Mouse (Mus musculus): ENCODE data around the gene Nsf.

Nsf gene

DNA sequence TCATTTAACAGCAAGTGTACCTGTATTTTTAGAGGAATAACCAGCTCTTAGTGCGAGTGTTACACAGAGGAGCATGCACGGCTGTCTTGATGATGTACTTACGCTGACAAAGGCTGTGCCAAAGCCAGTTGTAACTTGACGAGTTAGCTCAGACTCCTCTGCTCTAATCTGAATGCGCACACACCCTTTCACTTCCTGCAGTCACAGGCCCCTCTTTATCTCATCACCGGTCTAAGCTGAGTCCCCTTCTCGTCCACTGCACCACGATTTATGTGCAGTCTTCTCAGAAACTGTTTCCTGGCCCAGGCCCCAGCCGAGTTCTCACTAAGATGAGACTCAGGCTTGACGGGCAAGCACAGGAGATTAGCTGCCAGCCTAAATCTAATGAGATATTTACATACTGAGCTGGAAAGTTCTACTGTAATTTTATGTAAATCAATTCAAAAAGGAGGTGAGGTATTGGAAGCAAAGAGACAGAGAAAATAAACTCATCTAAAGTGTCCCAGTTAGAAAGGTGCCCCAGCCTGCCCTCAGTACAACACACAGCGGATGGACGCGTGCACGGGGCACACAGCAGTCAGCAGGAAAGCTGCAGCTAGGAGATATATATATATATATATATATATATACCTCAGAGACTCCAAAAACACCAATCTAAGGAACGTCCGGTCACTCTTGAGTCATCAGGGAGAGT is 101.1 kb downstream of the Nsf start:
- DNase-seq (ENCODE audit: inconsistent age in 2 of 2, low spot score in 1 of 2) = no peak

GRCm38 (mm10) chr11:103848287-103848686 is 105.6 kb downstream of the Nsf start:
- DNase-seq (ENCODE audit: inconsistent age in 2 of 2, low spot score in 1 of 2) = no peak

- peak in 1 of 2 experiments; percentile 55 for DNase-seq (ENCODE audit: inconsistent age in 2 of 2, low spot score in 1 of 2)
Observed at GRCm38 (mm10) chr11:103840834-103841233, 113.0 kb downstream of the Nsf start.

DNA sequence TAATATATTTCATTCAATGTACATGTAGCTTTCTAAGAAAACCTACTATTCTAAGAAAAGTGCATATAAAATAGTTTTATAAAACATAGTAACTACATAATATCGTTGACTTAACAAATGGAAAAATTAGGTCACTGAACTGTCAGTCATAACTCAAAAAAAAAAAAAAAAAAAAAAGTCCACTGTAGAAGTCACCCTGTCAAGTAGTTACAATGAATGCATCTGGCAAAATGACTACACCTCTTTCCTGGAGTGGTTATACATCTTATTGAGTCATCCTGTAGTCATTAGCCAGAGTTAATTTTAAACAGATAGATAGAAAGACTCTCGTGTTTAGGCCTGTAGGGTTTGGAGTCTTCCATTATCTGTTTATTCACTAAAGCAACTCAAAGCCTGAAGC is 114.9 kb downstream of the Nsf start:
- DNase-seq (ENCODE audit: inconsistent age in 2 of 2, low spot score in 1 of 2) = no peak

- DNase-seq (ENCODE audit: inconsistent age in 2 of 2, low spot score in 1 of 2) = no peak
Observed at GRCm38 (mm10) chr11:103832331-103832730, 121.5 kb downstream of the Nsf start.

- DNase-seq (ENCODE audit: inconsistent age in 2 of 2, low spot score in 1 of 2) = no peak
Observed at GRCm38 (mm10) chr11:103831766-103832165, 122.1 kb downstream of the Nsf start.

DNA sequence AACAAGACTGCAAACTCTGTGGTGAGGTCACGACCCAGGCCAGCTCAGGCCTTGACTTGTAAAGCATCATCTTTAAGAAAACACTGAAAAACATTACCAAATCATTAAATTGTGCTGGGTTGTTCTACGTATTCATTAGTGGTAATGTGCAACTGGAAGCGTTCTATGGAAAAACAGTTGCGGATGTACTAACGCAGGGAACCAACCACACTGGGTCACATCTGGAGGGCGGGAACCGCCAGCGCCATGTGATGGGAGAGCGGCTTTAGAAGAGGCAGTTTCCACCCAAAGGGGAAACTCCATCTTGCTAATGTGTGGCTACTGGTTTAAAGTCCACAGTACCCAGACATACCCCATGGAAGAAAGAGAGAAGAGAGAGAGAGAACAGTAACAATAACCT is 123.4 kb downstream of the Nsf start:
- DNase-seq (ENCODE audit: inconsistent age in 2 of 2, low spot score in 1 of 2) = no peak

- peak; percentile 54 to 81 for DNase-seq (ENCODE audit: inconsistent age in 2 of 2, low spot score in 1 of 2)
Observed at GRCm38 (mm10) chr11:103829956-103830355, 123.9 kb downstream of the Nsf start.

DNA sequence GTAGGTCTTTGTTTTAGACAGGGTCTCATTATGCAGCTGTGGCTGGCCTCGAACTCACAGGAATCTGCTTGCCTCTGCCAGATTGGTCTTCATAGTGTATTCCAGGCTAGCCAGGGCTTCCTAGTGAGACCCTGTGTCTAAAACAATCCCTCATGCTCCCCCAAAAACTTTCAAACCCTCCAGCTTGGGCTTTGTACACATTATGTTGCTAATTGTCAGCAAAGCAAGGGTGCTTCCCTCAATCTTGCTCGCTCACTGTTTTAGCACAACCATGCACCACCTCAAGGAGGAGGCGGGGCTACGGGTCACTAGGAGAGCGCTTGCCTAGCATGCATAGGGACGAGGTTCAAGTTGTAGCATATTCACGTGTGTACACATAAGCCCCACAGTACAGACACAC is 125.0 kb downstream of the Nsf start:
- DNase-seq (ENCODE audit: inconsistent age in 2 of 2, low spot score in 1 of 2) = peak in 1 of 2 experiments; percentile 34

DNA sequence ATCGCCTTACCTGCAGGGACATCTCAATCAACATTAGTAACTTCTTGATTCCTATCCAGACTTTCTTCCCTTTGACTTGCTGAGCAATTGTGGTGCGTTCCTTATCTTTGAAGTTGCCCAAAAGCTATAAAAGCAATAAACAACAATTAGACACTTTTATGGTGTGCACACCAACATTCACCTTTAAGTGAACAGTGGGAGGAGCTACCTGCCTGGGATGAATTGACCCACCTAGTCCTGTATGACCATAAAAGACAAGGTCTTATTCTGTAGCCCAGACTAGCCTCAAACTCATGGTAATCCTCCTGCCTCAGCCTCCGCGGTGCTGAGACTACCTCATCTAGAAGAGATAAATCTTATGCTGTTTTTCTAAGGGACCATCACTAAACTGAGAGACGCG is 126.7 kb downstream of the Nsf start:
- no peak for DNase-seq (ENCODE audit: inconsistent age in 2 of 2, low spot score in 1 of 2)

GRCm38 (mm10) chr11:103816719-103817118 is 137.1 kb downstream of the Nsf start:
- DNase-seq (ENCODE audit: inconsistent age in 2 of 2, low spot score in 1 of 2) = no peak

GRCm38 (mm10) chr11:103815986-103816385 is 137.9 kb downstream of the Nsf start:
- DNase-seq (ENCODE audit: inconsistent age in 2 of 2, low spot score in 1 of 2) = peak; percentile 61 to 83

- no peak for DNase-seq (ENCODE audit: inconsistent age in 2 of 2, low spot score in 1 of 2)
Observed at GRCm38 (mm10) chr11:103814808-103815207, 139.0 kb downstream of the Nsf start.

- DNase-seq (ENCODE audit: inconsistent age in 2 of 2, low spot score in 1 of 2) = no peak
Observed at GRCm38 (mm10) chr11:103811246-103811645, 142.6 kb downstream of the Nsf start.

- DNase-seq (ENCODE audit: inconsistent age in 2 of 2, low spot score in 1 of 2) = no peak
Observed at GRCm38 (mm10) chr11:103810631-103811030, 143.2 kb downstream of the Nsf start.

GRCm38 (mm10) chr11:103809611-103810598 is 144.0 kb downstream of the Nsf start:
- peak; percentile 35 to 70 for DNase-seq (ENCODE audit: inconsistent age in 2 of 2, low spot score in 1 of 2)

GRCm38 (mm10) chr11:103808771-103809610 is 144.9 kb downstream of the Nsf start:
- no peak for DNase-seq (ENCODE audit: inconsistent age in 2 of 2, low spot score in 1 of 2)

GRCm38 (mm10) chr11:103807966-103808365 is 145.9 kb downstream of the Nsf start:
- DNase-seq (ENCODE audit: inconsistent age in 2 of 2, low spot score in 1 of 2) = no peak

- no peak for DNase-seq (ENCODE audit: inconsistent age in 2 of 2, low spot score in 1 of 2)
Observed at GRCm38 (mm10) chr11:103804804-103805203, 149.1 kb downstream of the Nsf start.

DNA sequence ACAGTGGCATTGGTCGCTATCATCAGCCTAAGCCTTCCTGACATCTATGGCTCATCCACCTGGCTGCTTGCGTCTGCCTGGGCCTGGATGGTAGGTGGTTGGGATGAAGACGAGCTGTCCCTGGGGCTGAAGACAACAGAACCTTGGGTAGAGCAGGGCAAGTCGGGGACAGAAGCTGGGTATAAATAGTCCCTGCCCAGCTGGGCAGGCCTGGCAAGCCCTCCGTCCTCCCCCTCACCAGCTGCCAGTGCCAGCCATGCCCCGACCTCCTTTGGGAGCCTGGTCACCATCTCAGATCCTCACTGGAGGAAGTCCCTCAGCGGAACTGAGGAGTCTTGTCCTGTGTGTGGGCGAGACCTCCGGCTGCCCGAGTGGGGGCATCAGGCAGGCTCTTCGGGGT is 149.7 kb downstream of the Nsf start:
- no peak for DNase-seq (ENCODE audit: inconsistent age in 2 of 2, low spot score in 1 of 2)

DNA sequence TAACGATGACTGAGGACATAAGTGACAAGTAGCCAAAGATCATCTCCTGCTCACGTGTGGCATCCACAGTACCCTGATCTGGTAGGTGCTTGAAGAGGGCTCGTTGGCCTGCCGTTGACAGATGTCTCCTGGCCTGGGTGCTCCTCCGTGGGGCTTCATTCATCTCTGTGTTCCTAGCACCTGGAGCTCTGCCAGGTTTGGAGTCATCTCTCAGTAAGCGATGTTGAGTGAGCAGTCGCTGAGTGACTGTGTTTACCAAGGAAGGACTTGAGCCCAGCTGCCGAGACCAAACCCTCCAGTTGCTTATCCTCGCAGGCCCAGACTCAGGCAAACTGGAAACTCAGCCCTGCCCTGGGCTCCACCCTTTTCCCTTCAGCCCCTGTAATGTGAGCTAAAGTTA is 152.7 kb downstream of the Nsf start:
- peak; percentile 44 to 72 for DNase-seq (ENCODE audit: inconsistent age in 2 of 2, low spot score in 1 of 2)

Measured in adrenal gland, adult (tissue).